Mouse (Mus musculus): Measurements from ENCODE around the gene C130074G19Rik.

- TF ChIP-seq POLR2A (IDR thresholded peaks at IDR 0.05; ENCODE audit: low read depth, low read length) (no peak), CTCF (IDR thresholded peaks at IDR 0.05; ENCODE audit: extremely low read depth, insufficient read length, insufficient replicate concordance, low read depth, low read length) (no peak)
Observed at GRCm38 (mm10) chr1:184928382-184928781, 45.4 kb upstream of the C130074G19Rik start.
